Mouse (Mus musculus): ENCODE data around the gene Atg4a-ps.

Atg4a-ps gene

DNA sequence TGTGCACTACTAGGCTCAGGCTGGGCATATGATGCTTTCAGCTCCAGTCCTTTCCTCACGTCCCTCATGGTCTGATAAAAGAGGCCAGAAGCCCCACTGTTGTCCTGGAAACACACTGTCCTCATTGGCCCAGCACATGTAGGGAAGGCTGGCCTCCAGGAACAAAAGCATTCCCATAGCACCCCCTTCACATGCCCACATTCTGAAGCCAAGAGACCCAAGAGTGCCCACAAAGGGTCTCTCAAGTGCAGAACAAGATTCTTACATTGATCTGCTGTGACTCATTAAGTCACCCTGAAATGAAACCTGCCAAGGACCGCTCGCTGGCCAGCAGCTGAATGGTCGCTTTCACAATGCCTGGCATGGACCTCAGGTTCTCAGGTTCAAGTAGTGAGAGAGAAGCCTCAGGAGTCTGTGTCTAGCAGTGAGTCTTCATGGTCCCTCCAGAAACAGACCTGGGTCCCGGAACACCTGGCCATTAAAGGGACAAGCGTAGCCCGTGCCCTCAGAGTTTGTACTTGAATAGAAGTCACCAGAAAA is 50.5 kb downstream of the Atg4a-ps start:
- in situ Hi-C loops (cut with MboI; ENCODE audit: low pct_unique_long_range_greater_than_20kb in 1 of 2, low sequenced_read_pairs in 2 of 2, unreplicated experiment in 1 of 2) = no loop called here
